8 mouse cellular contexts compared by ENCODE assay signal in genomic region chr6:91104765-91105399, GRCm38 (mm10). TPM values are rescaled to one million over a fixed set of nuclear protein-coding genes. Genes with fewer than 3 reads are reported as not detected.
DNase-seq lines count a peak whose midpoint lies in the region; ATAC-seq and TF ChIP-seq lines count a peak whose summit lies in the region.

No protein-coding gene starts in this region.

- H3K4me1 ChIP-seq in heart, embryonic 14.5 days (ENCODE audit: control insufficient read depth in 2 of 2, insufficient read depth in 2 of 2, low read length in 2 of 2) = peaks cover 4 to 12% of the 10 kb centered on the region in 2 experiments
- H3K4me1 ChIP-seq in kidney, adult 2 months (ENCODE audit: control insufficient read depth, insufficient read depth, low read length) = peaks cover 7% of the 10 kb centered on the region; the same call in 1 of the 2 replicates
- H3K4me1 ChIP-seq in lung, postnatal 0 days (ENCODE audit: insufficient read depth, low read depth, low read length) = no peaks in the 10 kb centered on the region
- H3K4me1 ChIP-seq in midbrain, embryonic 16.5 days (ENCODE audit: control insufficient read depth, insufficient read depth, low read length) = 0 out of 2 replicates have a peak, but pooled peaks cover 2% of the 10 kb centered on the region

- WGBS in heart, embryonic 14.5 days = 57% methylated on average over 3 of the region's 3 CpGs
- WGBS in kidney, adult 2 months = 56% methylated on average over 3 of the region's 3 CpGs
- WGBS in lung, postnatal 0 days = 63% methylated on average over 3 of the region's 3 CpGs
- WGBS in midbrain, embryonic 16.5 days = 77% methylated on average over 3 of the region's 3 CpGs

- TF ChIP-seq CTCF in kidney, adult 2 months (conservative IDR thresholded peaks at IDR 0.05; ENCODE audit: insufficient read depth, insufficient read length, low read depth, low read length) = no peak
- TF ChIP-seq CTCF in lung, postnatal 0 days (IDR thresholded peaks at IDR 0.05) = no peak

- TF ChIP-seq EP300 in lung, postnatal 0 days (IDR thresholded peaks at IDR 0.05) = no peak

- H3K27ac ChIP-seq in heart, embryonic 14.5 days (replicated peaks in 1 of 2; ENCODE audit: control insufficient read depth in 1 of 2, insufficient read depth in 1 of 2, low read depth in 2 of 2, low read length in 2 of 2) = 0 out of 4 replicates have a peak overlapping the region, but pooled peaks of 1 of the 2 experiments have one; percentile 24
- H3K27ac ChIP-seq in kidney, adult 2 months (ENCODE audit: insufficient read depth, low read depth, low read length) = no peak overlapping the region
- H3K27ac ChIP-seq in lung, postnatal 0 days (ENCODE audit: low read length) = no peak overlapping the region
- no peak overlapping the region for H3K27ac ChIP-seq in midbrain, embryonic 16.5 days (ENCODE audit: low read length)

- no peaks in the 10 kb centered on the region for H3K9me3 ChIP-seq in heart, embryonic 14.5 days (ENCODE audit: control insufficient read depth, low read length)
- H3K9me3 ChIP-seq in lung, postnatal 0 days (ENCODE audit: low read length) = no peaks in the 10 kb centered on the region
- no peaks in the 10 kb centered on the region for H3K9me3 ChIP-seq in midbrain, embryonic 16.5 days (replicated peaks; ENCODE audit: control insufficient read depth, low read length, poor library complexity, severe bottlenecking)

- no peak overlapping the region for H3K9ac ChIP-seq in heart, embryonic 14.5 days (ENCODE audit: low read length)
- H3K9ac ChIP-seq in lung, postnatal 0 days (replicated peaks; ENCODE audit: low read depth) = no peak overlapping the region
- H3K9ac ChIP-seq in midbrain, embryonic 16.5 days (ENCODE audit: low read depth, low read length) = no peak overlapping the region

- H3K4me2 ChIP-seq in heart, embryonic 14.5 days (ENCODE audit: low read length) = no peak overlapping the region
- H3K4me2 ChIP-seq in lung, postnatal 0 days (replicated peaks; ENCODE audit: low read depth, low read length) = no peak overlapping the region
- no peak overlapping the region for H3K4me2 ChIP-seq in midbrain, embryonic 16.5 days (ENCODE audit: low read length)

- no peak overlapping the region for H3K4me3 ChIP-seq in heart, embryonic 14.5 days (ENCODE audit: control insufficient read depth in 1 of 2, insufficient read depth in 1 of 2, low read depth in 1 of 2, low read length in 2 of 2)
- H3K4me3 ChIP-seq in kidney, adult 2 months (ENCODE audit: insufficient read depth, low read depth, low read length) = no peak overlapping the region
- H3K4me3 ChIP-seq in lung, postnatal 0 days (ENCODE audit: low read depth, low read length) = no peak overlapping the region
- no peak overlapping the region for H3K4me3 ChIP-seq in midbrain, embryonic 16.5 days (ENCODE audit: low read depth, low read length)

- no peaks in the 10 kb centered on the region for H3K27me3 ChIP-seq in heart, embryonic 14.5 days (ENCODE audit: control insufficient read depth, insufficient read depth, low read length)
- H3K27me3 ChIP-seq in kidney, adult 2 months (replicated peaks; ENCODE audit: control insufficient read depth, insufficient read depth, low read length) = no peaks in the 10 kb centered on the region
- no peaks in the 10 kb centered on the region for H3K27me3 ChIP-seq in lung, postnatal 0 days (replicated peaks; ENCODE audit: insufficient read depth, low read length)
- no peaks in the 10 kb centered on the region for H3K27me3 ChIP-seq in midbrain, embryonic 16.5 days (ENCODE audit: control insufficient read depth, insufficient read depth, low read depth, low read length)

- 0 out of 2 replicates have a peak, but pooled peaks have one; percentile 52 for ATAC-seq in heart, embryonic 14.5 days (ENCODE audit: insufficient number of reproducible peaks, insufficient read depth, low FRiP score, low read depth)
- ATAC-seq in lung, postnatal 0 days = peak; percentile 70
- no peak for ATAC-seq in midbrain, embryonic 16.5 days

- no peak for DNase-seq in heart, adult 8-10 months (ENCODE audit: low spot score)
- peak; percentile 69 for DNase-seq in c-Kit-positive CD71-positive TER-119-negative erythroid progenitor cells, embryonic 14.5 days (ENCODE audit: low read depth)
- DNase-seq in kidney, adult 2 months = peak; percentile 73
- DNase-seq in lung, postnatal 0 days (ENCODE audit: low spot score) = peak; percentile 84
- DNase-seq in right cerebral cortex, postnatal 36 days (ENCODE audit: low spot score in 2 of 2) = no peak
- no peak for DNase-seq in left cerebral cortex, adult 9 months (ENCODE audit: low spot score in 2 of 2)

- no peak for TF ChIP-seq POLR2A in kidney, adult 2 months (IDR thresholded peaks at IDR 0.05; ENCODE audit: low read depth, low read length)

- no peaks in the 10 kb centered on the region for H3K36me3 ChIP-seq in heart, embryonic 14.5 days (ENCODE audit: control insufficient read depth, insufficient read depth, low read length)
- H3K36me3 ChIP-seq in kidney, adult 2 months (ENCODE audit: control insufficient read depth, insufficient read depth, low read length) = no peaks in the 10 kb centered on the region
- no peaks in the 10 kb centered on the region for H3K36me3 ChIP-seq in lung, postnatal 0 days (ENCODE audit: insufficient read depth, low read length)
- H3K36me3 ChIP-seq in midbrain, embryonic 16.5 days (ENCODE audit: control insufficient read depth, insufficient read depth, low read length) = no peaks in the 10 kb centered on the region

RNA-seq across cellular contexts. Expression of gene Nup210, which starts 11.7 kb away (rescaled TPM):
- 6.3 and 7.1 TPM in 2 replicates for polyA plus RNA-seq in heart, embryonic 14.5 days (2014; fragmentation: Nextera tagmentation; extraction: Ambion mirVana)
- total RNA-seq in heart, adult 8-10 months (2022) = 1 to 10 TPM; 2.9 to 5.5 (median 3.2) TPM
- 16.7 and 18.5 TPM in 2 replicates for polyA plus RNA-seq in kidney, adult 2 months (2012; rRNA removed)
- 5.8 and 7.0 TPM in 2 replicates for polyA plus RNA-seq in lung, postnatal 0 days (2015; fragmentation: Nextera tagmentation; extraction: Ambion mirVana)
- polyA plus RNA-seq in midbrain, embryonic 16.5 days (2015; fragmentation: Nextera tagmentation; extraction: Ambion mirVana) = 20.5 and 20.7 TPM in 2 replicates

RNA-seq across cellular contexts. Expression of gene Hdac11, which starts 51.6 kb away (rescaled TPM):
- 11.4 and 12.7 TPM in 2 replicates for polyA plus RNA-seq in heart, embryonic 14.5 days (2014; fragmentation: Nextera tagmentation; extraction: Ambion mirVana)
- 10 to 100 TPM; 20.1 to 24.7 (median 23.3) TPM for total RNA-seq in heart, adult 8-10 months (2022)
- polyA plus RNA-seq in kidney, adult 2 months (2012; rRNA removed) = 43.5 and 46.7 TPM in 2 replicates
- polyA plus RNA-seq in lung, postnatal 0 days (2015; fragmentation: Nextera tagmentation; extraction: Ambion mirVana) = 3.8 and 3.9 TPM in 2 replicates
- polyA plus RNA-seq in midbrain, embryonic 16.5 days (2015; fragmentation: Nextera tagmentation; extraction: Ambion mirVana) = 48.0 and 56.3 TPM in 2 replicates

Comparison
In these comparisons a context has a peak if more than half of its experiments do, and no peak if none do; other contexts are left out.
1. DNase-seq: peak in c-Kit-positive CD71-positive TER-119-negative erythroid progenitor cells, embryonic 14.5 days (single experiment), kidney, adult 2 months (single experiment) and lung, postnatal 0 days (single experiment); none in heart, adult 8-10 months (single experiment), right cerebral cortex, postnatal 36 days (0 of 2) and left cerebral cortex, adult 9 months (0 of 2).